Mouse (Mus musculus): Measurements from ENCODE around the gene Tmem179b.

DNA sequence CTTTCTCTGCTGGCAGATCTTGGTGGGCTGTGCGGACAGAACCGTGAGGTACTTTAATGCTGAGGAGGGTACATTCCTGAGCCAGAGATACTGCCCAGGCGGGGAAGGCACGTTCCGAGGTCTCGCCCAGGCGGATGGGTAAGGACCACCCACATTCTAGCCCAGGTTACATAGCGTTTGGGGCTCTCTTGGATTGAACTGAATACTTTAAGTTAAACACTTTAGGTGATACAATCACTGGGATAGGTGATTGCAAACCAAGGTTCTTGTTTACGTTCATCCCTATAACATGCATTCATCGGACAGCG, 38.2 kb downstream of the Tmem179b start:
- TF ChIP-seq CTCF (IDR thresholded peaks at IDR 0.05; ENCODE audit: extremely low read depth, insufficient read depth, low read length) (no peak), POLR2A (IDR thresholded peaks at IDR 0.05; ENCODE audit: extremely low read depth, insufficient read depth, low read length) (no peak)

Data from cortical plate, adult 2 months (tissue).